Mouse (Mus musculus): ENCODE data around the gene Cul9. TPM values are rescaled to one million over a fixed set of nuclear protein-coding genes. Genes with fewer than 3 reads are reported as not detected.

Gene Cul9
- polyA plus RNA-seq, 1 experiment from 2014 or later, result 4.8 TPM

DNA sequence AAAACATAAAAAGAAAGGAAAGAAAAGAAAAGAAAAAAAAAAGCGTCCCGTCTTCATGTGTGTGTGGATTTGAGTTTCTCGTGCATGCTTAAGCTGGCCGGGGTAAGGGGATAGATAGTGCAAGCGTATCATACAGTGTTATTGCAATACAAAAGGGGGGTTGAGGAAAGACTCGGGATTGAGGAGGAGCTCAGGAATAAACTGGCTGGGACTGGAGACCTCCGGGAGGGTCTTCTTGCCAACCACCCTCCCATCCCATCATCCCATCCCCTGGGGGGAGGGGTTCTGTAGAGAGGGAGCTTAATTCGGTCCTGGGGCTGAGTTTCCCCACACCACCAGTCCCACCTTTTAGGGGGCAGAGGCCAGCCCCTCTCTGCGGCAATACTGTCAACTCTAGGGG lies 91.6 kb downstream of the Cul9 start:
- no peaks in the 10 kb centered on the region for H3K36me3 ChIP-seq
- peaks cover 90% of the 10 kb centered on the region for H3K27me3 ChIP-seq (ENCODE audit: insufficient read depth, poor library complexity, severe bottlenecking)
- peaks cover 61% of the 10 kb centered on the region for H3K4me1 ChIP-seq
- H3K27ac ChIP-seq, result peak overlapping the region; percentile 44
- WGBS, result 1% methylated on average over 9 of the region's 9 CpGs
- peak overlapping the region; percentile 59 for H3K4me3 ChIP-seq
- no peaks in the 10 kb centered on the region for H3K9me3 ChIP-seq
- no peak for DNase-seq (ENCODE audit: low spot score)

DNA sequence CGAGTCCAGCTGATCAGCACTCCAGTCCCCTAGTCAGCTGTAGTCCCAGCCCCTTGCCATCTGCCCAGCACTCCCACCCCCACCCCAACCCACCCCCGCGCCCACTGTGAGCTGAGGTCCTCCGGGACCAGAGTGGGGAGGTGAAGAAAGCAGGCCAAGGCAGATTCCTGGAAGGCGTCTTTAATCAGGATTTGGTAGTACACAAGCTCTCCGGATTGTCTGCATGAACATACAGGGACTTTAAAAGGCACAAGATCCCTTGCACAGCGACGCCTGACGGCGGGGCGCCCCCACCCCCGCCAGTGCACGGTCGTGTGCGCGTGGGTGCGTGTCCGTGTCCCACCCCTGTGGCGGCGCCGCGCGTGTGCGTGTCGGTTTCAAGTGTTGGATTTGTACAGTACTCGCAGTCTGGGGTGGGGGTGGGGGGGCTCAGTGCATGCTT lies 92.2 kb downstream of the Cul9 start:
- H3K9me3 ChIP-seq, result no peaks in the 10 kb centered on the region
- H3K4me1 ChIP-seq, result peaks cover 56% of the 10 kb centered on the region
- WGBS, result 3% methylated on average over 26 of the region's 26 CpGs
- DNase-seq (ENCODE audit: low spot score), result no peak
- H3K36me3 ChIP-seq, result no peaks in the 10 kb centered on the region
- H3K27me3 ChIP-seq (ENCODE audit: insufficient read depth, poor library complexity, severe bottlenecking), result peaks cover 87% of the 10 kb centered on the region
- no peak overlapping the region for H3K27ac ChIP-seq
- peak overlapping the region; percentile 59 for H3K4me3 ChIP-seq

DNA sequence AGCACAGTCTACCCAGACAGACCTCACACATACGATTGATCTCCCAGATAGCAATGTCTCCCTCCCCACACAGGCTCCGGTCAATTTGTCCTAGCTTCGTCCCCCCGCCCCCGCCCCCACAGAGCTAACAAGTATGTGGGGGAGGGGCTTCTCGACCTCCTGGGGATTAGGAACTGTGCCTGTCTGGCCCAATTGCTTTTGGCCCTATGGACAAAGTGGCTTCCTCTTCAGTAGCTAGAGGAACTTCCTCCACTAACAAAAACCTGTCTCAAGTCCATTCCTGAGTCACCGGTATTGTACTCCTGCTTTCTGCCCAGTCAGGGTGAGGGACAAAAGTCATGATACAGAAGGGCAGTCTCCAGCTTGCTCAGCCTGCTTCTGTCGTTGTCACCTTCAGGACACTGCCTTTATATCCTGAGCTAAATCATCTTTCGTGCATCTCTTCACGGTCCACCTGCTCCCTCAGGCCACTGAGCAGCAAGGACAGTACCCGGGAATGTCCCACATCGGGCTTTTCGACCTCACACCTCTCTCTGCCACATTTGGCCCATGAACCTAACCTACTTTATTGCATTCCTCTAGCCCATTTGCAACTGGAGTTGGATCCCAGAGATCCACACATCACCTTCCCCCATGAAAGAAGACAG lies 92.8 kb downstream of the Cul9 start:
- WGBS, result 6% methylated on average over 13 of the region's 13 CpGs
- Histone ChIP-seq H3K4me1 (peaks cover 50% of the 10 kb centered on the region), H3K4me3 (peak overlapping the region; percentile 59; the same call in 1 of the 2 replicates), H3K9me3 (no peaks in the 10 kb centered on the region), H3K36me3 (no peaks in the 10 kb centered on the region), H3K27me3 (ENCODE audit: insufficient read depth, poor library complexity, severe bottlenecking) (peaks cover 85% of the 10 kb centered on the region), H3K27ac (no peak overlapping the region)
- no peak for DNase-seq (ENCODE audit: low spot score)

DNA sequence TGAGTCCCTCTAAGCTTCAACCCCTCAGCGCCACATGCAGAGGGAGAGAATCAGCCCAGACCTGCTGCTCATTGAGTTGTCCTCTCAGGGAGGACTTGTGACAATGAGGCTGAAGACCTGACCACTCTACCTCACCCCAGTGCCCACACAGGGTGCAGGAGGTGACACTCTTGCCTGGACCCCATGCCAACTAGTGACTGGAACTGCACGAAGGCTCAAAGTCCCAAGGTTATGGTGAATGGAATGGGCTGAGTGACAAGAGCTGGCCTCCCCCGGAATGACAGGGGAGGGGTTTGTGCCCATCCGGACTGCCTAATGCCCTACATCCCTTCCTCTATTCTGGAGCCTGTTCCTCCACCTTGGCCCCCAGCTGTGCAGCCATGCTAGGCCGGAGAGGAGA lies 93.5 kb downstream of the Cul9 start:
- 26% methylated on average over 5 of the region's 5 CpGs for WGBS
- Histone ChIP-seq H3K36me3 (no peaks in the 10 kb centered on the region), H3K27ac (no peak overlapping the region), H3K9me3 (no peaks in the 10 kb centered on the region), H3K4me3 (0 out of 2 replicates have a peak overlapping the region, but pooled peaks have one; percentile 18), H3K4me1 (peaks cover 46% of the 10 kb centered on the region), H3K27me3 (ENCODE audit: insufficient read depth, poor library complexity, severe bottlenecking) (peaks cover 85% of the 10 kb centered on the region)
- no peak for DNase-seq (ENCODE audit: low spot score)

Small RNA genes within 50 kb of the gene (microRNA-seq; reads per million reads assigned to microRNA genes)
- gene Mir6976, result not detected

Other genes with a start within 250 kb of the Cul9 start
- 0.36 and 0.77 TPM in 2 replicates for gene Dlk2, start 249.0 kb downstream of the Cul9 start, polyA plus RNA-seq (2016; fragmentation: Nextera tagmentation; extraction: Ambion mirVana)
- gene Abcc10, start 218.0 kb downstream of the Cul9 start, polyA plus RNA-seq (2016; fragmentation: Nextera tagmentation; extraction: Ambion mirVana), result 5.4 and 7.3 TPM in 2 replicates
- 6.1 and 7.0 TPM in 2 replicates for gene Zfp318, start 162.7 kb downstream of the Cul9 start, polyA plus RNA-seq (2016; fragmentation: Nextera tagmentation; extraction: Ambion mirVana)
- gene Crip3, start 117.5 kb downstream of the Cul9 start, polyA plus RNA-seq (2016; fragmentation: Nextera tagmentation; extraction: Ambion mirVana), result 0.54 and 0.83 TPM in 2 replicates
- 0.15 and 0.30 TPM in 2 replicates for gene Slc22a7, start 107.9 kb downstream of the Cul9 start, polyA plus RNA-seq (2016; fragmentation: Nextera tagmentation; extraction: Ambion mirVana)
- 0.09 and 0.14 TPM in 2 replicates for gene Ttbk1, start 58.7 kb downstream of the Cul9 start, polyA plus RNA-seq (2016; fragmentation: Nextera tagmentation; extraction: Ambion mirVana)
- gene Dnph1, start 49.7 kb downstream of the Cul9 start, polyA plus RNA-seq (2016; fragmentation: Nextera tagmentation; extraction: Ambion mirVana), result 36.5 and 52.8 TPM in 2 replicates
- 10.9 and 15.7 TPM in 2 replicates for gene Srf, start 9.8 kb upstream of the Cul9 start, polyA plus RNA-seq (2016; fragmentation: Nextera tagmentation; extraction: Ambion mirVana)
- 65.4 and 67.7 TPM in 2 replicates for gene Ptk7, start 83.1 kb upstream of the Cul9 start, polyA plus RNA-seq (2016; fragmentation: Nextera tagmentation; extraction: Ambion mirVana)
- gene Klc4, start 99.6 kb upstream of the Cul9 start, polyA plus RNA-seq (2016; fragmentation: Nextera tagmentation; extraction: Ambion mirVana), result 21.1 and 22.5 TPM in 2 replicates
- gene Mrpl2, start 99.8 kb upstream of the Cul9 start, polyA plus RNA-seq (2016; fragmentation: Nextera tagmentation; extraction: Ambion mirVana), result 131 and 151 TPM in 2 replicates
- gene Cul7, start 103.9 kb upstream of the Cul9 start, polyA plus RNA-seq (2016; fragmentation: Nextera tagmentation; extraction: Ambion mirVana), result 44.8 and 51.3 TPM in 2 replicates
- 46.3 and 61.0 TPM in 2 replicates for gene Rrp36, start 128.0 kb upstream of the Cul9 start, polyA plus RNA-seq (2016; fragmentation: Nextera tagmentation; extraction: Ambion mirVana)
- gene Mea1, start 132.4 kb upstream of the Cul9 start, polyA plus RNA-seq (2016; fragmentation: Nextera tagmentation; extraction: Ambion mirVana), result 143 and 180 TPM in 2 replicates
- 152 and 167 TPM in 2 replicates for gene Klhdc3, start 134.5 kb upstream of the Cul9 start, polyA plus RNA-seq (2016; fragmentation: Nextera tagmentation; extraction: Ambion mirVana)
- 76.8 and 103 TPM in 2 replicates for gene Ppp2r5d, start 158.7 kb upstream of the Cul9 start, polyA plus RNA-seq (2016; fragmentation: Nextera tagmentation; extraction: Ambion mirVana)
- 14.0 and 21.9 TPM in 2 replicates for gene Pex6, start 165.1 kb upstream of the Cul9 start, polyA plus RNA-seq (2016; fragmentation: Nextera tagmentation; extraction: Ambion mirVana)
- gene Gnmt, start 182.8 kb upstream of the Cul9 start, polyA plus RNA-seq (2016; fragmentation: Nextera tagmentation; extraction: Ambion mirVana), result 0.83 and 2.3 TPM in 2 replicates
- gene Cnpy3, start 205.8 kb upstream of the Cul9 start, polyA plus RNA-seq (2016; fragmentation: Nextera tagmentation; extraction: Ambion mirVana), result 63.2 and 68.4 TPM in 2 replicates
- gene Ptcra, start 217.3 kb upstream of the Cul9 start, polyA plus RNA-seq (2016; fragmentation: Nextera tagmentation; extraction: Ambion mirVana), result 0.39 and 0.60 TPM in 2 replicates
- 45.8 and 51.2 TPM in 2 replicates for gene 2310039H08Rik, start 226.2 kb upstream of the Cul9 start, polyA plus RNA-seq (2016; fragmentation: Nextera tagmentation; extraction: Ambion mirVana)
- gene Rpl7l1, start 236.3 kb upstream of the Cul9 start, polyA plus RNA-seq (2016; fragmentation: Nextera tagmentation; extraction: Ambion mirVana), result 130 and 184 TPM in 2 replicates

All from heart, embryonic 10.5 days (tissue).